Mouse (Mus musculus): ENCODE data around the gene Atp11c. TPM values are rescaled to one million over a fixed set of nuclear protein-coding genes. Genes with fewer than 3 reads are reported as not detected.

Gene Atp11c
- polyA plus RNA-seq, 1 experiment from 2014 or later = 18.7 TPM

GRCm38 (mm10) chrX:60178744-60179458 is 413.6 kb downstream of the Atp11c start, which contains the start of gene Mcf2:
Mcf2 (minus strand) TSS chrX:60179089.
- H3K4me1 ChIP-seq (replicated peaks; ENCODE audit: control insufficient read depth, insufficient read depth, low read length) = no peaks in the 10 kb centered on the region
- no peak within 1 kb of the TSS for H3K27ac ChIP-seq (ENCODE audit: low read depth, low read length)
- DNase-seq (ENCODE audit: low spot score) = peak; percentile 61
- no peaks in the 10 kb centered on the region for H3K36me3 ChIP-seq (ENCODE audit: control insufficient read depth, insufficient read depth, low read length)
- no peaks in the 10 kb centered on the region for H3K9me3 ChIP-seq (ENCODE audit: control insufficient read depth, low read length)
- H3K27me3 ChIP-seq (ENCODE audit: control insufficient read depth, insufficient read depth, low read length) = no peaks in the 10 kb centered on the region
- WGBS = 17% methylated on average over 27 of the region's 28 CpGs
- peak; percentile 83 for ATAC-seq (replicated peaks; ENCODE audit: low FRiP score)
- H3K4me2 ChIP-seq (ENCODE audit: low read depth, low read length, severe bottlenecking) = peak within 1 kb of the TSS; percentile 67
- peak within 1 kb of the TSS; percentile 41 for H3K9ac ChIP-seq (ENCODE audit: low read length)
- H3K4me3 ChIP-seq (ENCODE audit: low read depth, low read length) = peak within 1 kb of the TSS; percentile 35

- Histone ChIP-seq H3K9ac (ENCODE audit: low read length) (peak overlapping the region; percentile 41), H3K27me3 (ENCODE audit: control insufficient read depth, insufficient read depth, low read length) (no peaks in the 10 kb centered on the region), H3K27ac (ENCODE audit: low read depth, low read length) (no peak overlapping the region), H3K4me3 (ENCODE audit: low read depth, low read length) (peak overlapping the region; percentile 35), H3K4me2 (ENCODE audit: low read depth, low read length, severe bottlenecking) (peak overlapping the region; percentile 67), H3K4me1 (replicated peaks; ENCODE audit: control insufficient read depth, insufficient read depth, low read length) (no peaks in the 10 kb centered on the region), H3K36me3 (ENCODE audit: control insufficient read depth, insufficient read depth, low read length) (no peaks in the 10 kb centered on the region), H3K9me3 (ENCODE audit: control insufficient read depth, low read length) (no peaks in the 10 kb centered on the region)
- DNase-seq (ENCODE audit: low spot score) = peak; percentile 47
- 15% methylated on average over 18 of the region's 19 CpGs for WGBS
- ATAC-seq (replicated peaks; ENCODE audit: low FRiP score) = peak; percentile 56; the same call in 1 of the 2 replicates
Observed at GRCm38 (mm10) chrX:60178025-60178743, 414.3 kb downstream of the Atp11c start.

MicroRNAs within 50 kb of the gene (microRNA counts, 519-probe panel; counts per million panel counts)
- microRNA mmu-miR-505 = 31.2 counts per million

Small RNAs within 50 kb of the gene (microRNA-seq; reads per million reads assigned to microRNA genes)
- 349 reads per million, percentile 55 among the genes with 10 or more reads in this experiment for gene Mir505 (ENCODE audit: insufficient number of aligned reads)

Other genes with a start within 250 kb of the Atp11c start
- not detected in 2 replicates for gene Gm7073, start 53.4 kb downstream of the Atp11c start, polyA plus RNA-seq (2014; fragmentation: Nextera tagmentation; extraction: Ambion mirVana)